Mouse (Mus musculus) forebrain, embryonic 14.5 days (tissue): ENCODE data around the gene Fam120b. TPM values are rescaled to one million over a fixed set of nuclear protein-coding genes. Genes with fewer than 3 reads are reported as not detected.
A peak's percentile ranks its signal among the peaks of the same experiment; 100 is the strongest.
"Not testable (repeated sequence)": the region's sequence is repeated elsewhere in the genome, so short reads cannot be mapped to it uniquely, and the experiment has no call there.

Source experiments
- ATAC-seq: fragments of 200-750 bp; cut with Nextera tagmentation; 2 replicates; pipeline ENCODE4 v1.8.0; 2017; ENCODE audit warnings: mild to moderate bottlenecking, moderate library complexity
- DNase-seq: peaks from one replicate; pipeline ENCODE4 v3.0.0-alpha.2; 2015; ENCODE audit warnings: low spot score
- H3K27ac ChIP-seq: fragments of 300-500 bp; sonication (generic); 2 replicates; pipeline ENCODE4 v1.5.1; 2014; ENCODE audit warnings: low read depth, mild to moderate bottlenecking, control low read depth, low read length, moderate library complexity
- H3K27me3 ChIP-seq: fragments of 300-500 bp; sonication (generic); replicated peaks from 2 replicates; pipeline ENCODE4 v1.6.1; 2014; ENCODE audit warnings: low read length, control low read depth, mixed read lengths; ENCODE audit not compliant: control insufficient read depth, insufficient read depth
- H3K36me3 ChIP-seq: fragments of 300-500 bp; sonication (generic); 2 replicates; pipeline ENCODE4 v1.6.1; 2014; ENCODE audit warnings: low read length, control low read depth; ENCODE audit not compliant: control insufficient read depth, insufficient read depth
- H3K4me1 ChIP-seq: fragments of 300-500 bp; sonication (generic); 2 replicates; pipeline ENCODE4 v1.6.1; 2014; ENCODE audit warnings: antibody characterized with exemption, low read length, control low read depth; ENCODE audit not compliant: control insufficient read depth, insufficient read depth
- H3K4me2 ChIP-seq: fragments of 300-500 bp; sonication (generic); 2 replicates; pipeline ENCODE4 v1.6.1; 2014; ENCODE audit warnings: mild to moderate bottlenecking, control low read depth, low read length
- H3K4me3 ChIP-seq: fragments of 300-500 bp; sonication (generic); 2 replicates; pipeline ENCODE4 v1.5.1; 2014; ENCODE audit warnings: low read depth, low read length, control low read depth
- H3K9ac ChIP-seq: fragments of 300-500 bp; sonication (generic); 2 replicates; pipeline ENCODE4 v1.6.1; 2014; ENCODE audit warnings: mild to moderate bottlenecking, low read length, control low read depth, moderate library complexity
- H3K9me3 ChIP-seq: fragments of 300-500 bp; sonication (generic); replicated peaks from 2 replicates; pipeline ENCODE4 v1.6.1; 2016; ENCODE audit warnings: low read length, control low read depth, mixed read lengths; ENCODE audit not compliant: control insufficient read depth
- WGBS: fragments of 180-500 bp; shearing (Covaris S2); extraction: QIAGEN DNeasy Blood & Tissue Kit; methylation state at CpG from one replicate; pipeline ENCODE4 v1.1.7; 2014; 5-methylcytosine and 5-hydroxymethylcytosine counted together
- polyA plus RNA-seq: library from polyadenylated mRNA; unstranded; fragments of >200 nt; fragmentation: Nextera tagmentation; extraction: Ambion mirVana; gene quantifications from 2 replicates; pipeline ENCODE4 v1.2.1, GENCODE M21; 2014

Fam120b gene
- polyA plus RNA-seq, 1 experiment from 2014 or later, result 36.0 TPM

- Histone ChIP-seq H3K9me3 (no peaks in the 10 kb centered on the region), H3K36me3 (no peaks in the 10 kb centered on the region), H3K27ac (peak overlapping the region; percentile 53), H3K27me3 (no peaks in the 10 kb centered on the region), H3K4me2 (no peak overlapping the region), H3K4me3 (no peak overlapping the region), H3K9ac (peak overlapping the region; percentile 6; the same call in 1 of the 2 replicates), H3K4me1 (peaks cover 17% of the 10 kb centered on the region)
- DNase-seq, result no peak
- 52% methylated on average over 8 of the region's 8 CpGs for WGBS
- ATAC-seq, result no peak
Observed at GRCm38 (mm10) chr17:15440067-15440462, 44.1 kb downstream of the Fam120b start.

GRCm38 (mm10) chr17:15440463-15441121, 44.6 kb downstream of the Fam120b start:
- 4% methylated on average over 11 of the region's 11 CpGs for WGBS
- peak; percentile 96 for ATAC-seq
- Histone ChIP-seq H3K27ac (peak overlapping the region; percentile 53), H3K27me3 (no peaks in the 10 kb centered on the region), H3K4me1 (peaks cover 17% of the 10 kb centered on the region), H3K36me3 (no peaks in the 10 kb centered on the region), H3K4me2 (peak overlapping the region; percentile 38; the same call in 1 of the 2 replicates), H3K9me3 (no peaks in the 10 kb centered on the region), H3K9ac (peak overlapping the region; percentile 6; the same call in 1 of the 2 replicates), H3K4me3 (no peak overlapping the region)
- DNase-seq, result peak; percentile 89

GRCm38 (mm10) chr17:15445421-15445820, 49.4 kb downstream of the Fam120b start:
- Histone ChIP-seq H3K9me3 (no peaks in the 10 kb centered on the region), H3K4me2 (no peak overlapping the region), H3K9ac (no peak overlapping the region), H3K27ac (no peak overlapping the region), H3K4me1 (peaks cover 9% of the 10 kb centered on the region), H3K4me3 (no peak overlapping the region), H3K36me3 (no peaks in the 10 kb centered on the region), H3K27me3 (no peaks in the 10 kb centered on the region)
- ATAC-seq (no peak), DNase-seq (no peak)
- 84% methylated on average over 3 of the region's 3 CpGs for WGBS

- H3K9me3 ChIP-seq, result no peaks in the 10 kb centered on the region
- H3K27me3 ChIP-seq, result no peaks in the 10 kb centered on the region
- DNase-seq (no peak), ATAC-seq (no peak)
- WGBS, result 70% methylated on average over 5 of the region's 5 CpGs
- H3K9ac ChIP-seq, result no peak overlapping the region
- no peak overlapping the region for H3K4me3 ChIP-seq
- no peak overlapping the region for H3K27ac ChIP-seq
- H3K4me1 ChIP-seq, result no peaks in the 10 kb centered on the region
- no peaks in the 10 kb centered on the region for H3K36me3 ChIP-seq
- no peak overlapping the region for H3K4me2 ChIP-seq
Observed at GRCm38 (mm10) chr17:15447831-15448230, 51.8 kb downstream of the Fam120b start.

GRCm38 (mm10) chr17:15449144-15449543, 53.1 kb downstream of the Fam120b start:
- not testable (repeated sequence) for DNase-seq, H3K36me3 ChIP-seq, H3K27ac ChIP-seq, H3K4me3 ChIP-seq, H3K9me3 ChIP-seq, H3K9ac ChIP-seq, H3K4me2 ChIP-seq, H3K27me3 ChIP-seq, ATAC-seq, H3K4me1 ChIP-seq
- WGBS, result 72% methylated on average over 6 of the region's 6 CpGs

GRCm38 (mm10) chr17:15449606-15450005, 53.6 kb downstream of the Fam120b start:
- Histone ChIP-seq H3K9ac (no peak overlapping the region), H3K36me3 (no peaks in the 10 kb centered on the region), H3K27ac (no peak overlapping the region), H3K4me2 (no peak overlapping the region), H3K9me3 (no peaks in the 10 kb centered on the region), H3K4me1 (no peaks in the 10 kb centered on the region), H3K27me3 (no peaks in the 10 kb centered on the region), H3K4me3 (no peak overlapping the region)
- no peak for ATAC-seq
- WGBS, result 81% methylated on average over 3 of the region's 3 CpGs
- DNase-seq, result no peak

GRCm38 (mm10) chr17:15455203-15455602, 59.2 kb downstream of the Fam120b start:
- Histone ChIP-seq H3K27me3 (no peaks in the 10 kb centered on the region), H3K27ac (no peak overlapping the region)

GRCm38 (mm10) chr17:15456595-15456994, 60.6 kb downstream of the Fam120b start:
- Histone ChIP-seq H3K36me3 (no peaks in the 10 kb centered on the region), H3K27me3 (no peaks in the 10 kb centered on the region), H3K27ac (no peak overlapping the region), H3K4me2 (no peak overlapping the region), H3K9ac (no peak overlapping the region), H3K4me1 (no peaks in the 10 kb centered on the region), H3K4me3 (no peak overlapping the region), H3K9me3 (no peaks in the 10 kb centered on the region)
- 89% methylated on average over 2 of the region's 2 CpGs for WGBS
- ATAC-seq, result no peak
- no peak for DNase-seq

More at GRCm38 (mm10) chr17:15455203-15455602, 59.2 kb downstream of the Fam120b start:
- no peak for DNase-seq
- ATAC-seq, result no peak
- Histone ChIP-seq H3K4me2 (no peak overlapping the region), H3K9ac (no peak overlapping the region), H3K9me3 (no peaks in the 10 kb centered on the region), H3K4me1 (no peaks in the 10 kb centered on the region), H3K4me3 (no peak overlapping the region), H3K36me3 (no peaks in the 10 kb centered on the region)
- WGBS, result 83% methylated on average over 4 of the region's 4 CpGs

GRCm38 (mm10) chr17:15459761-15460160, 63.8 kb downstream of the Fam120b start:
- H3K27ac ChIP-seq, result no peak overlapping the region
- no peak overlapping the region for H3K9ac ChIP-seq
- H3K4me3 ChIP-seq, result no peak overlapping the region
- H3K36me3 ChIP-seq, result no peaks in the 10 kb centered on the region
- WGBS, result 72% methylated on average over 4 of the region's 4 CpGs
- no peaks in the 10 kb centered on the region for H3K27me3 ChIP-seq
- ATAC-seq, result no peak
- no peaks in the 10 kb centered on the region for H3K4me1 ChIP-seq
- H3K9me3 ChIP-seq, result no peaks in the 10 kb centered on the region
- no peak overlapping the region for H3K4me2 ChIP-seq
- no peak for DNase-seq
